Mouse (Mus musculus): ENCODE results near the gene Vps36. TPM values are rescaled to one million over a fixed set of nuclear protein-coding genes. Genes with fewer than 3 reads are reported as not detected.

The Vps36 gene
- polyA plus RNA-seq, 1 experiment: 24.5 TPM

GRCm38 (mm10) chr8:22162206-22162605, 30.4 kb upstream of the Vps36 start:
- no peak overlapping the region for H3K27ac ChIP-seq (ENCODE audit: control insufficient read depth, insufficient read depth, low read depth, low read length)
- no peaks in the 10 kb centered on the region for H3K36me3 ChIP-seq (ENCODE audit: control insufficient read depth, insufficient read depth, low read length)
- no peak overlapping the region for H3K4me3 ChIP-seq (ENCODE audit: control insufficient read depth, low read depth, low read length)
- no peak for TF ChIP-seq POLR2A (IDR thresholded peaks at IDR 0.05; ENCODE audit: control insufficient read depth, low read depth, low read length)
- no peak for TF ChIP-seq CTCF (IDR thresholded peaks at IDR 0.05; ENCODE audit: control insufficient read depth, insufficient read depth, insufficient replicate concordance, low read depth, low read length)
- no peaks in the 10 kb centered on the region for H3K4me1 ChIP-seq (ENCODE audit: control insufficient read depth, insufficient read depth, low read length)
- no peaks in the 10 kb centered on the region for H3K27me3 ChIP-seq (ENCODE audit: control insufficient read depth, insufficient read depth, low read length)

GRCm38 (mm10) chr8:22164431-22164830, 28.2 kb upstream of the Vps36 start:
- no peak overlapping the region for H3K4me3 ChIP-seq (ENCODE audit: control insufficient read depth, low read depth, low read length)
- H3K27me3 ChIP-seq (ENCODE audit: control insufficient read depth, insufficient read depth, low read length): no peaks in the 10 kb centered on the region
- no peak overlapping the region for H3K27ac ChIP-seq (ENCODE audit: control insufficient read depth, insufficient read depth, low read depth, low read length)
- TF ChIP-seq POLR2A (IDR thresholded peaks at IDR 0.05; ENCODE audit: control insufficient read depth, low read depth, low read length): no peak
- no peak for TF ChIP-seq CTCF (IDR thresholded peaks at IDR 0.05; ENCODE audit: control insufficient read depth, insufficient read depth, insufficient replicate concordance, low read depth, low read length)
- no peaks in the 10 kb centered on the region for H3K4me1 ChIP-seq (ENCODE audit: control insufficient read depth, insufficient read depth, low read length)
- H3K36me3 ChIP-seq (ENCODE audit: control insufficient read depth, insufficient read depth, low read length): no peaks in the 10 kb centered on the region

GRCm38 (mm10) chr8:22165251-22166079, 27.1 kb upstream of the Vps36 start:
- TF ChIP-seq POLR2A (IDR thresholded peaks at IDR 0.05; ENCODE audit: control insufficient read depth, low read depth, low read length) (no peak), CTCF (IDR thresholded peaks at IDR 0.05; ENCODE audit: control insufficient read depth, insufficient read depth, insufficient replicate concordance, low read depth, low read length) (no peak)
- Histone ChIP-seq H3K27ac (ENCODE audit: control insufficient read depth, insufficient read depth, low read depth, low read length) (no peak overlapping the region), H3K4me3 (ENCODE audit: control insufficient read depth, low read depth, low read length) (peak overlapping the region; percentile 71), H3K4me1 (ENCODE audit: control insufficient read depth, insufficient read depth, low read length) (no peaks in the 10 kb centered on the region), H3K36me3 (ENCODE audit: control insufficient read depth, insufficient read depth, low read length) (no peaks in the 10 kb centered on the region), H3K27me3 (ENCODE audit: control insufficient read depth, insufficient read depth, low read length) (no peaks in the 10 kb centered on the region)

- Histone ChIP-seq H3K27ac (ENCODE audit: control insufficient read depth, insufficient read depth, low read depth, low read length) (no peak within 1 kb of the TSS), H3K4me1 (ENCODE audit: control insufficient read depth, insufficient read depth, low read length) (no peaks in the 10 kb centered on the region), H3K27me3 (ENCODE audit: control insufficient read depth, insufficient read depth, low read length) (no peaks in the 10 kb centered on the region), H3K4me3 (ENCODE audit: control insufficient read depth, low read depth, low read length) (peak within 1 kb of the TSS; percentile 71), H3K36me3 (ENCODE audit: control insufficient read depth, insufficient read depth, low read length) (no peaks in the 10 kb centered on the region)
- no peak for TF ChIP-seq CTCF (IDR thresholded peaks at IDR 0.05; ENCODE audit: control insufficient read depth, insufficient read depth, insufficient replicate concordance, low read depth, low read length)
- peak; percentile 60 for TF ChIP-seq POLR2A (IDR thresholded peaks at IDR 0.05; ENCODE audit: control insufficient read depth, low read depth, low read length)
These were observed 26.5 kb upstream of the Vps36 start, which contains the start of gene Nek3 for GRCm38 (mm10) chr8:22166080-22166603. Gene Nek3 (minus strand): TSS chr8:22166435.

- Histone ChIP-seq H3K27me3 (ENCODE audit: control insufficient read depth, insufficient read depth, low read length) (no peaks in the 10 kb centered on the region), H3K27ac (ENCODE audit: control insufficient read depth, insufficient read depth, low read depth, low read length) (no peak overlapping the region), H3K36me3 (ENCODE audit: control insufficient read depth, insufficient read depth, low read length) (no peaks in the 10 kb centered on the region), H3K4me3 (ENCODE audit: control insufficient read depth, low read depth, low read length) (no peak overlapping the region), H3K4me1 (ENCODE audit: control insufficient read depth, insufficient read depth, low read length) (no peaks in the 10 kb centered on the region)
- TF ChIP-seq CTCF (IDR thresholded peaks at IDR 0.05; ENCODE audit: control insufficient read depth, insufficient read depth, insufficient replicate concordance, low read depth, low read length) (no peak), POLR2A (IDR thresholded peaks at IDR 0.05; ENCODE audit: control insufficient read depth, low read depth, low read length) (no peak)
These were observed 23.4 kb upstream of the Vps36 start for GRCm38 (mm10) chr8:22169167-22169566.

GRCm38 (mm10) chr8:22175966-22176365, 16.6 kb upstream of the Vps36 start:
- H3K27me3 ChIP-seq (ENCODE audit: control insufficient read depth, insufficient read depth, low read length): no peaks in the 10 kb centered on the region
- no peaks in the 10 kb centered on the region for H3K4me1 ChIP-seq (ENCODE audit: control insufficient read depth, insufficient read depth, low read length)
- H3K4me3 ChIP-seq (ENCODE audit: control insufficient read depth, low read depth, low read length): no peak overlapping the region
- H3K36me3 ChIP-seq (ENCODE audit: control insufficient read depth, insufficient read depth, low read length): peaks cover 1% of the 10 kb centered on the region; the same call in 1 of the 2 replicates
- no peak for TF ChIP-seq POLR2A (IDR thresholded peaks at IDR 0.05; ENCODE audit: control insufficient read depth, low read depth, low read length)
- peak; percentile 49; the same call in 1 of the 2 replicates for TF ChIP-seq CTCF (IDR thresholded peaks at IDR 0.05; ENCODE audit: control insufficient read depth, insufficient read depth, insufficient replicate concordance, low read depth, low read length)
- H3K27ac ChIP-seq (ENCODE audit: control insufficient read depth, insufficient read depth, low read depth, low read length): no peak overlapping the region

GRCm38 (mm10) chr8:22184884-22185283, 7.7 kb upstream of the Vps36 start:
- no peaks in the 10 kb centered on the region for H3K27me3 ChIP-seq (ENCODE audit: control insufficient read depth, insufficient read depth, low read length)
- TF ChIP-seq POLR2A (IDR thresholded peaks at IDR 0.05; ENCODE audit: control insufficient read depth, low read depth, low read length) (no peak), CTCF (IDR thresholded peaks at IDR 0.05; ENCODE audit: control insufficient read depth, insufficient read depth, insufficient replicate concordance, low read depth, low read length) (no peak)
- H3K27ac ChIP-seq (ENCODE audit: control insufficient read depth, insufficient read depth, low read depth, low read length): no peak overlapping the region
- H3K4me1 ChIP-seq (ENCODE audit: control insufficient read depth, insufficient read depth, low read length): peaks cover 7% of the 10 kb centered on the region
- no peaks in the 10 kb centered on the region; the same call in 1 of the 2 replicates for H3K36me3 ChIP-seq (ENCODE audit: control insufficient read depth, insufficient read depth, low read length)
- H3K4me3 ChIP-seq (ENCODE audit: control insufficient read depth, low read depth, low read length): peak overlapping the region; percentile 51

All from testis, adult 2 months (tissue).